Comparison of ENCODE assay signal across 21 mouse cellular contexts in genomic region chr11:18586468-18586867, GRCm38 (mm10).
"Had no signal": no experiment of that assay in that cellular context is flagged by ENCODE, and none has a peak within 500 bp of the region (broad histone marks: within the 10 kb centered on the region; RNA-seq: fewer than 3 reads in every experiment).

No protein-coding gene starts in this region.

- H3K27me3 ChIP-seq: limb, embryonic 15.5 days had no signal

- H3K27ac ChIP-seq: kidney, postnatal 0 days; layer of hippocampus, adult 2 months; limb, embryonic 12.5 days; limb, embryonic 15.5 days; liver, embryonic 14.5 days; macrophage had no signal

- H3K36me3 ChIP-seq: limb, embryonic 12.5 days; limb, embryonic 15.5 days had no signal

- H3K4me2 ChIP-seq: limb, embryonic 12.5 days; limb, embryonic 15.5 days; liver, embryonic 11.5 days; lung, embryonic 14.5 days; midbrain, embryonic 11.5 days had no signal

- H3K4me3 ChIP-seq: layer of hippocampus, adult 2 months; limb, embryonic 12.5 days; limb, embryonic 15.5 days had no signal

- ATAC-seq: inflammation-experienced regulatory T-cells, adult 6 months; intestine, postnatal 0 days; liver, postnatal 0 days; lung, postnatal 0 days had no signal

- H3K9ac ChIP-seq: limb, embryonic 12.5 days; limb, embryonic 15.5 days; liver, embryonic 14.5 days; liver, postnatal 0 days; lung, embryonic 14.5 days had no signal

- DNase-seq: kidney, adult 2 months; kidney, postnatal 25 days; layer of hippocampus, adult 9-11 months; liver, postnatal 0 days; lung, embryonic 14.5 days; midbrain, embryonic 14.5 days; right cerebral cortex, adult 18-20 months; right cerebral cortex, postnatal 25 days; thymus, adult 18-20 months; thymus, postnatal 4 days had no signal

- H3K9me3 ChIP-seq: limb, embryonic 12.5 days; limb, embryonic 15.5 days had no signal

- H3K4me1 ChIP-seq: limb, embryonic 12.5 days; limb, embryonic 15.5 days had no signal
